Mouse (Mus musculus): Measurements from ENCODE around the gene Rapgef2. TPM values are rescaled to one million over a fixed set of nuclear protein-coding genes. Genes with fewer than 3 reads are reported as not detected.

Rapgef2 gene
- polyA plus RNA-seq, 1 experiment from 2014 or later: 2.4 TPM

- H3K27me3 ChIP-seq (ENCODE audit: control insufficient read depth, insufficient read depth, low read length): no peaks in the 10 kb centered on the region
- no peak overlapping the region for H3K4me3 ChIP-seq (ENCODE audit: low read depth, low read length)
- DNase-seq (ENCODE audit: low spot score): no peak
- 57% methylated on average over 4 of the region's 4 CpGs for WGBS
- H3K4me2 ChIP-seq (replicated peaks; ENCODE audit: low read depth): no peak overlapping the region
- H3K27ac ChIP-seq (replicated peaks): no peak overlapping the region
- no peaks in the 10 kb centered on the region for H3K4me1 ChIP-seq (replicated peaks; ENCODE audit: control insufficient read depth, insufficient read depth)
- no peaks in the 10 kb centered on the region for H3K9me3 ChIP-seq (ENCODE audit: control insufficient read depth, low read length)
- ATAC-seq (ENCODE audit: low FRiP score, low TSS enrichment): no peak
- H3K9ac ChIP-seq (ENCODE audit: low read length): no peak overlapping the region
- no peak for TF ChIP-seq CTCF (IDR thresholded peaks at IDR 0.05; ENCODE audit: low read depth)
- no peak for TF ChIP-seq EP300 (optimal IDR thresholded peaks at IDR 0.05)
- peaks cover 28% of the 10 kb centered on the region for H3K36me3 ChIP-seq (ENCODE audit: control insufficient read depth, insufficient read depth, low read length)
Measured at GRCm38 (mm10) chr3:79086282-79086681, 200.0 kb downstream of the Rapgef2 start.

GRCm38 (mm10) chr3:79083881-79084280 is 202.4 kb downstream of the Rapgef2 start:
- H3K27ac ChIP-seq (replicated peaks): no peak overlapping the region
- no peaks in the 10 kb centered on the region for H3K4me1 ChIP-seq (replicated peaks; ENCODE audit: control insufficient read depth, insufficient read depth)
- ATAC-seq (ENCODE audit: low FRiP score, low TSS enrichment): no peak
- H3K4me3 ChIP-seq (ENCODE audit: low read depth, low read length): no peak overlapping the region
- 88% methylated on average over 3 of the region's 3 CpGs for WGBS
- H3K36me3 ChIP-seq (ENCODE audit: control insufficient read depth, insufficient read depth, low read length): peaks cover 29% of the 10 kb centered on the region
- H3K4me2 ChIP-seq (replicated peaks; ENCODE audit: low read depth): no peak overlapping the region
- no peak overlapping the region for H3K9ac ChIP-seq (ENCODE audit: low read length)
- no peaks in the 10 kb centered on the region for H3K27me3 ChIP-seq (ENCODE audit: control insufficient read depth, insufficient read depth, low read length)
- H3K9me3 ChIP-seq (ENCODE audit: control insufficient read depth, low read length): no peaks in the 10 kb centered on the region
- DNase-seq (ENCODE audit: low spot score): no peak
- TF ChIP-seq EP300 (optimal IDR thresholded peaks at IDR 0.05): no peak

- WGBS: 89% methylated on average over 10 of the region's 10 CpGs
Measured at GRCm38 (mm10) chr3:79083030-79083429, 203.3 kb downstream of the Rapgef2 start.

GRCm38 (mm10) chr3:79079076-79079475 is 207.2 kb downstream of the Rapgef2 start:
- no peak overlapping the region for H3K9ac ChIP-seq (ENCODE audit: low read length)
- no peak overlapping the region for H3K27ac ChIP-seq (replicated peaks)
- H3K4me3 ChIP-seq (ENCODE audit: low read depth, low read length): no peak overlapping the region
- no peak for TF ChIP-seq EP300 (optimal IDR thresholded peaks at IDR 0.05)
- no peak for TF ChIP-seq CTCF (IDR thresholded peaks at IDR 0.05; ENCODE audit: low read depth)
- no peak for DNase-seq (ENCODE audit: low spot score)
- no peaks in the 10 kb centered on the region for H3K27me3 ChIP-seq (ENCODE audit: control insufficient read depth, insufficient read depth, low read length)
- H3K4me2 ChIP-seq (replicated peaks; ENCODE audit: low read depth): no peak overlapping the region
- H3K36me3 ChIP-seq (ENCODE audit: control insufficient read depth, insufficient read depth, low read length): peaks cover 25% of the 10 kb centered on the region
- H3K9me3 ChIP-seq (ENCODE audit: control insufficient read depth, low read length): no peaks in the 10 kb centered on the region
- no peak for ATAC-seq (ENCODE audit: low FRiP score, low TSS enrichment)
- 89% methylated on average over 3 of the region's 3 CpGs for WGBS
- no peaks in the 10 kb centered on the region for H3K4me1 ChIP-seq (replicated peaks; ENCODE audit: control insufficient read depth, insufficient read depth)

More at GRCm38 (mm10) chr3:79083030-79083429, 203.3 kb downstream of the Rapgef2 start:
- H3K36me3 ChIP-seq (ENCODE audit: control insufficient read depth, insufficient read depth, low read length): peaks cover 31% of the 10 kb centered on the region
- H3K27me3 ChIP-seq (ENCODE audit: control insufficient read depth, insufficient read depth, low read length): no peaks in the 10 kb centered on the region
- H3K9ac ChIP-seq (ENCODE audit: low read length): no peak overlapping the region
- DNase-seq (ENCODE audit: low spot score): no peak
- H3K4me1 ChIP-seq (replicated peaks; ENCODE audit: control insufficient read depth, insufficient read depth): no peaks in the 10 kb centered on the region
- no peak overlapping the region for H3K27ac ChIP-seq (replicated peaks)
- H3K4me3 ChIP-seq (ENCODE audit: low read depth, low read length): no peak overlapping the region
- no peak for ATAC-seq (ENCODE audit: low FRiP score, low TSS enrichment)
- TF ChIP-seq EP300 (optimal IDR thresholded peaks at IDR 0.05) (no peak), CTCF (IDR thresholded peaks at IDR 0.05; ENCODE audit: low read depth) (no peak)
- no peak overlapping the region for H3K4me2 ChIP-seq (replicated peaks; ENCODE audit: low read depth)
- H3K9me3 ChIP-seq (ENCODE audit: control insufficient read depth, low read length): no peaks in the 10 kb centered on the region

GRCm38 (mm10) chr3:79074970-79075369 is 211.3 kb downstream of the Rapgef2 start:
- no peaks in the 10 kb centered on the region for H3K27me3 ChIP-seq (ENCODE audit: control insufficient read depth, insufficient read depth, low read length)
- no peak overlapping the region for H3K27ac ChIP-seq (replicated peaks)
- 86% methylated on average over 3 of the region's 3 CpGs for WGBS
- DNase-seq (ENCODE audit: low spot score) (no peak), ATAC-seq (ENCODE audit: low FRiP score, low TSS enrichment) (no peak)
- peaks cover 11% of the 10 kb centered on the region for H3K36me3 ChIP-seq (ENCODE audit: control insufficient read depth, insufficient read depth, low read length)
- no peaks in the 10 kb centered on the region for H3K9me3 ChIP-seq (ENCODE audit: control insufficient read depth, low read length)
- no peaks in the 10 kb centered on the region for H3K4me1 ChIP-seq (replicated peaks; ENCODE audit: control insufficient read depth, insufficient read depth)
- H3K4me3 ChIP-seq (ENCODE audit: low read depth, low read length): no peak overlapping the region
- H3K4me2 ChIP-seq (replicated peaks; ENCODE audit: low read depth): no peak overlapping the region
- TF ChIP-seq CTCF (IDR thresholded peaks at IDR 0.05; ENCODE audit: low read depth) (no peak), EP300 (optimal IDR thresholded peaks at IDR 0.05) (no peak)
- H3K9ac ChIP-seq (ENCODE audit: low read length): no peak overlapping the region

- Histone ChIP-seq H3K4me2 (replicated peaks; ENCODE audit: low read depth) (no peak overlapping the region), H3K36me3 (ENCODE audit: control insufficient read depth, insufficient read depth, low read length) (peaks cover 19% of the 10 kb centered on the region), H3K9me3 (ENCODE audit: control insufficient read depth, low read length) (no peaks in the 10 kb centered on the region), H3K27ac (replicated peaks) (no peak overlapping the region), H3K4me1 (replicated peaks; ENCODE audit: control insufficient read depth, insufficient read depth) (no peaks in the 10 kb centered on the region), H3K9ac (ENCODE audit: low read length) (no peak overlapping the region), H3K4me3 (ENCODE audit: low read depth, low read length) (no peak overlapping the region), H3K27me3 (ENCODE audit: control insufficient read depth, insufficient read depth, low read length) (no peaks in the 10 kb centered on the region)
- TF ChIP-seq CTCF (IDR thresholded peaks at IDR 0.05; ENCODE audit: low read depth) (no peak), EP300 (optimal IDR thresholded peaks at IDR 0.05) (no peak)
- ATAC-seq (ENCODE audit: low FRiP score, low TSS enrichment) (no peak), DNase-seq (ENCODE audit: low spot score) (no peak)
- WGBS: 90% methylated on average over 13 of the region's 13 CpGs
Measured at GRCm38 (mm10) chr3:79073541-79074244, 212.6 kb downstream of the Rapgef2 start.

Data from stomach, postnatal 0 days (tissue).